Mouse (Mus musculus): ENCODE results near the gene Srd5a1.

DNA sequence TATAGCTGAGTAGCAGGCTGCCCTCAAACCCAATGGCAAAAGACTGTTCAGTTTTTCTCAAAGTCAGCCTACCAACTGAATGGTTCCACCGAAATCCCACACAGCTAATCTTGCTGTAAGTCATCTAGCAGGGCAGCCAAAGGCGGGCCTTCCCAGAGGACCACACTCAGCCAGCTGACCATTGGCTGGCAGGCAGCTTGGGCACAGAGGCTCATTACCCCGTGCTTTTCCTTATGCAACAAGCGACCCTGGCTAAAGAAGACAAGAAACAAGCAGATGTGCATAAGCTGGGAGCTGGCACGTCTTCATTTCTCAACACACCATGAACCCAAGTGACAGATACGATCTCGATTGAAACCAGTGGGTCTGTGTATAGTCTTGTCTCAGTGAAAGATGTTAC is 73.9 kb downstream of the Srd5a1 start:
- no peak for TF ChIP-seq CTCF (IDR thresholded peaks at IDR 0.05; ENCODE audit: borderline replicate concordance, insufficient read depth, low read length)
- TF ChIP-seq POLR2A (IDR thresholded peaks at IDR 0.05; ENCODE audit: low read depth, low read length) = no peak
